Mouse (Mus musculus): ENCODE measurements around the gene Klhl3. TPM values are rescaled to one million over a fixed set of nuclear protein-coding genes. Genes with fewer than 3 reads are reported as not detected.
A peak's percentile ranks its signal among the peaks of the same experiment; 100 is the strongest.
"Not testable (repeated sequence)": the region's sequence is repeated elsewhere in the genome, so short reads cannot be mapped to it uniquely, and the experiment has no call there.

Klhl3 gene
- polyA plus RNA-seq (2012; ENCODE audit: insufficient read depth, insufficient read length, missing spikeins) = 0.20 and 0.46 TPM in 2 replicates

DNA sequence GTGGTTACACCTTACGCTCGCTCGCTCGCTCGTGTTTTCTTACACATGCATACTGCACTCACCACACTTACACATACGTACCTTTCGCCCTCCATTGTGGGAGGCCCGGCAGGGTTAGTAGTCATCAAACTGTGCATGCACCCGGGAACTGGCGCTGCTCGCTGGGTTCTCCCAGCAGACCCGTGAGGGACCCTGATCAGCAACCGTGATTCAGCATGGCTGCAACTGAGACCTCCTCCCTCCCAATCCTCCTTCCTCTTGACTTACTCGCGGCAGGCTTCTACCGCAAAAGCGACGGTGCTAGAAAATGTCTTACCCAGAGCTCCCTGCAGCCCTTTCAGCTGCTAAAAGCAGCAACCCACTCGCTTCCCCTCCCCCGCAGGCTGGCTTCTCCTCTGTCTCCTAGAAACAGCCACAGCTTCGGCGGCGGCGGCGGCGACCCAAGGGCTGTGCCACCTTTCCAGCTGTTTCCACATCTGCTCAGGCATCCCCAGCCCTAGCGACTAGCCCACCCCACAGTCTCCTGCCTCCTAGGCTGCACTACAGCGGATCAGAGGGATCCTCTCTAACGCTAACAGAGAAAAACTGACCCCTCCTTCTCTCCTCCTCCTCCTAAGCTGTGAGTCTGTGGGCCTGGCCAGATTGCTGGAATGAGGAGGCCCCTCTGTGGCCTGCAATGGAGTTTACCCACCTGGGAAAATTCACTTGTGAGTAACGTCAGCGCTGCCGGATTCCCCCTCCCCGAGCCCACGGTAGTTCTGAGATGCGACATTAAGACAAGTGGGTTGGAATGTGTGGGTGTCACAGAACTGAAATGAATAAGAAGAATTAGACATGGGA lies at the start of gene Klhl3:
Gene Klhl3, minus strand, starts transcription at position 532 of the 840 bp plus-strand sequence.
- Histone ChIP-seq H3K4me1 (ENCODE audit: control insufficient read depth, insufficient read depth, insufficient read length, low read length) (peaks cover 6% of the 10 kb centered on the region; the same call in 1 of the 2 replicates), H3K4me3 (ENCODE audit: insufficient read depth, low read depth, low read length) (peak within 1 kb of the TSS; percentile 58), H3K27ac (replicated peaks; ENCODE audit: low read depth, low read length) (no peak within 1 kb of the TSS)

DNA sequence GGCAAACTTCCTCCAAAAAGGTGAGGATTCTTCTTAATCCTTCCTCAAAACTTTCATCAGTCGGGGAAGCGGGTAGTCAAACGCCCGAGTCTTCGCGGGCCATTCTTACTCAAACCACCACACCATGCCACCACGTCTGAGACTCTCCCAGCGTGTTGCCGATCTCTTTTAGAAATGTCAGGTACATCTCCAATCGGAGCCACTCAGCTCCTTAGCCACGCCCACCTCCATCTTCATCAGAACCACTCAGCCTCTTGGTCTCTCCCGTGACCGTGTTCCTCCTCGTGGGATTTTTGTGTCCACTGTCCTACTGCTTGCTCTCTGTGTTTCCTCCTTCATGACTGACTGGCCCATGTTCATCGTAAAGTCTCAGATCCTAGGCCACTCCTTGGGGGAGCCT lies 47.4 kb upstream of the Klhl3 start:
- no peak overlapping the region for H3K4me3 ChIP-seq (ENCODE audit: insufficient read depth, low read depth, low read length)
- H3K27ac ChIP-seq (replicated peaks; ENCODE audit: low read depth, low read length) = no peak overlapping the region
- H3K4me1 ChIP-seq (ENCODE audit: control insufficient read depth, insufficient read depth, insufficient read length, low read length) = peaks cover 3% of the 10 kb centered on the region; the same call in 1 of the 2 replicates

DNA sequence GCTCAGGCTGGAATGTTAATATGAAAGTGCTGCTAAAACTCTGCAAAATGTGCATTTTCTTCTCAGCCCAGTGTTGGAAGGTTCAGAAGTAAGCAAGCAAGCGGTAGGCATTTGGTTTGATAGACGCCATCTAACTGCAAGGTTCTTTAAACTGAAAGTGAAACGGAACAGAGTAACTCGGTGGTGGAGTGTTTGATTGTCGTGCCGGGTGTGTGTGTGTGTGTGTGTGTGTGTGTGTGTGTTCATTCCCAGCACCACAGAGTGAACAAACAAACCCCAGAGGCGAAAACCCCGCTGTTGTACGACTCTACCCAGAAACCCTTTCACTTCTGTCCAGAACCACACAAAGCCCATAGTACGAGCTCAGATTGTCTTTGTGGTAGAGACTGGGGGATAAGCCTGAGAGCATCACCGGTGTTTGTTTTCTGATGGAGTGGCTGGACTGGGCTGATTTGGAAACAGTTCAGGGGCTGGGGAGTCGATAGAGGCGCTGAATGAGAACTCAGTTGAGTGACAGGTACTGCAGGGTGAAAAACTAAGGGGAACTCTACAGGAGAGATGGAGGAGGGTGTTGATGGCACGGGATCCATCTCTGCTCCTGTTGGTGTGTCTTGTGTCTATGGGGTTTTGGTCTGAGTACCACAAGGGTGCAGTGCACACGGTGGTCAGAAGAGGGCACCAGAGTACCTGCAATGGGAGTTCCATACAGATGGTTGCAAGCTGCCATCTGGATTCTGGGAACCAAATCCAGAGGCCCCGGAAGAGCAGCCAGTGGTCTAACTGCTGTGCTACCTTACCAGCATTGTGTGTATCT lies 44.9 kb upstream of the Klhl3 start:
- Histone ChIP-seq H3K27ac (replicated peaks; ENCODE audit: low read depth, low read length) (peak overlapping the region; percentile 54), H3K4me1 (ENCODE audit: control insufficient read depth, insufficient read depth, insufficient read length, low read length) (peaks cover 3% of the 10 kb centered on the region; the same call in 1 of the 2 replicates), H3K4me3 (ENCODE audit: insufficient read depth, low read depth, low read length) (peak overlapping the region; percentile 91)

DNA sequence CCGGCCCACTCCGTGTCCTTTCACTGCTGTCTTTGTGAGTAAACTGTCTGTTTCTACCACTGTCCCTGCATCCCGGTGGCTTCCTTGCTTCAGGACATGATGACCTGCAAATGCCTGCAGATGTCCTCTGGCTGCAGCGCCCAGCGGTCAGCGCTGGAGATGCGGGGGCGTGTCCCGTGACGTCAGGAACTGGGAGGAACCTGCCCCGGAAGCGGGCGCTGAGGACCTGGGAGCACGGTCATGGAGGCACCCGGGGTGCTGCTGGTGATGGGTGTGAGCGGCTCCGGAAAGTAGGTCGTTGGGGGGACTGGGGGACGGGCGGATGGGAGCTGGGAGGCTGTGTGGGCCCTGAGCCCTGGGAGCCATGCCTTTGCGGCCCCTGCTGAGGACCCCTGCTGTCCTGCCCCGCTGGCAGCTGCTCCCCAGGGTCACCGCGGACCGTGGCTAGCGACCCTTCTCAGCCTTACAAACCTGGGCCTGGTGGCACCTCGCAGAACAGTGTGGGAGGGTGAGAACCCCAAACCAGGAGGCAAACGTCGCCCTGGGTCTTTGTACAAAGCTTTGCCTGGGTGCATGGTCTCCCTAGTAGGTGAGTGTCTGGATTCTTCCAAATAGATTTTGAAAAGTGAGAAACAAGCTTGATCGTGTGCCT lies 44.2 kb upstream of the Klhl3 start, which contains the start of gene Idnk:
Gene Idnk, plus strand, starts transcription at position 203 of the 652 bp plus-strand sequence.
- H3K27ac ChIP-seq (replicated peaks; ENCODE audit: low read depth, low read length) = peak within 1 kb of the TSS; percentile 54
- peaks cover 3% of the 10 kb centered on the region; the same call in 1 of the 2 replicates for H3K4me1 ChIP-seq (ENCODE audit: control insufficient read depth, insufficient read depth, insufficient read length, low read length)
- H3K4me3 ChIP-seq (ENCODE audit: insufficient read depth, low read depth, low read length) = peak within 1 kb of the TSS; percentile 91

DNA sequence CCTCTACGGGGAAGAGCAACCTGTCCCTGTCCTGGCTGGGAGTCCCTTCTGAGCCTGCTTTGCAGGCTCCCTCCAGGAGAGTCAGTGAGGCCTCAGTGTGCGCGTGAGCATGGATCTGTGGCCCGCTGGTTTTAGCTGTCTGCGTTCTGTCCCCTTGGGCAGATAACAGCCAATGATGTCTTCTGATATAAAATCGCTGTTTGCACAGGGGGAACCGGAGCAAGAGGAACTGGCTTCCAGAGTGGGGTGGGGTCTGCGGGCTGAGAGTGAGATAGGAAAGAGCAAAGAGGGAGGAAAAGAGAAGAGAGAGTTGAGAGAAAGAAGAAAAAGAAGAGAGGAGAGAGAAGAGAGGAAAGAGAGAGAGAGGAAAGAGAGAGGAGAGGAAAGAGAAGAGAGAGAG lies 43.6 kb upstream of the Klhl3 start:
- peaks cover 3% of the 10 kb centered on the region; the same call in 1 of the 2 replicates for H3K4me1 ChIP-seq (ENCODE audit: control insufficient read depth, insufficient read depth, insufficient read length, low read length)
- H3K27ac ChIP-seq (replicated peaks; ENCODE audit: low read depth, low read length) = no peak overlapping the region
- peak overlapping the region; percentile 91; the same call in 1 of the 2 replicates for H3K4me3 ChIP-seq (ENCODE audit: insufficient read depth, low read depth, low read length)

DNA sequence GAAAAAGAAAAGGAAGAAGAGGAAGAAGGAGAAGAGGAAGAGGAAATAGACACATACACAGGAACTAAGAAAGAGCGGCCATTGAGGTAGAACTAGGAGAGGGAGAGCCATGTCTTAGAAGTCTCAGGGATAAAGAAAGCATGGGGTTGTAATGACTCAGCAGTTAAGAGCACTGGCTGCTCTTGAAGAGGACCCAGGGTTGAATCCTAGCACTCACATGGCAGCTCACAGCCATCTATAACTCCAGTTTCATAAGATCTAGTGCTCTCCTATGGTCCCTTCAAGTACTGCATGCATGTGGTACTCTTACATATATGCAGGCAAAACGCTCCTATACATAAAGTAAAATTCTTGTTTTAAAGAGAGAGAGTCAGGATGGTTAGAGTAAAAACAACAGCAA lies 42.6 kb upstream of the Klhl3 start:
- Histone ChIP-seq H3K4me3 (ENCODE audit: insufficient read depth, low read depth, low read length) (no peak overlapping the region), H3K4me1 (ENCODE audit: control insufficient read depth, insufficient read depth, insufficient read length, low read length) (peaks cover 3% of the 10 kb centered on the region; the same call in 1 of the 2 replicates), H3K27ac (replicated peaks; ENCODE audit: low read depth, low read length) (no peak overlapping the region)

DNA sequence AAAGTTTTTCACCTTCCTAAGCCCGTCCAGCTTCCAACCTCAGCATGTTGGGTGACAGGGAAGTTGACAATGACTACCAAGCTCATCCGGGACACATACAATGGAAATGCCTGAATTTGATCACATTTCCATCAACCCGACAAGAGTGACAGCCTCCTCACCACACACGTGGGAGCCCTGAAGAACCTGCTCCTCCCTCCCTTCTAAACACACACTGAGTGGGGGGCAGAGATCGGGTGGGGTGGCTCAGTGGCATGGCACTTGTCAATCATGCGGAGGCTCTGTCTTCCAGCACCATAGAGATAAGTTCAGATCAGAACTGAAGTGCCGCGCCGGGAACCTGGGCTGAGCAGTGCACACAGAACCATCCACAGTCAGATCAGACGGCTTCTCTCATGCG lies 37.0 kb upstream of the Klhl3 start:
- Histone ChIP-seq H3K4me3 (ENCODE audit: insufficient read depth, low read depth, low read length) (no peak overlapping the region), H3K4me1 (ENCODE audit: control insufficient read depth, insufficient read depth, insufficient read length, low read length) (no peaks in the 10 kb centered on the region), H3K27ac (replicated peaks; ENCODE audit: low read depth, low read length) (no peak overlapping the region)

DNA sequence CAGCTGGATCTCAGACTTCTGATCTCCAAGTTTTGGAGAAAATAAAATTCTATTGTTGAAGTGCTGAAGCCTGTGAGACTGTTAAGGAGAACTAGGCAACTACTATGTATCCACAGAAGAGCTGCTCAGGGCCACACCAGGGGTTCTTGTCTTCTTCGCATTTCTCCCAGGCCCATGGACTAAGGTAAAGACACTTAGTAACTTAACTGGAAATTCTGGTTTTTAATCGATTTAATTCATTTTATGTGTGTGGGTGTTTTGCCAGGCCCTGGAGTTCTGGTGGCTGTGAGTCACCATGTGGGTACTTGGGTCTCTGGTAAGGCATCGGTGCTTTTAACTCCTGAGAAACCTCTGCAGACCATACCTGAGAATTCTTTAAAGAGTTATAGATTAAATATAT lies 36.2 kb upstream of the Klhl3 start:
- H3K4me3 ChIP-seq (ENCODE audit: insufficient read depth, low read depth, low read length) = no peak overlapping the region
- no peaks in the 10 kb centered on the region for H3K4me1 ChIP-seq (ENCODE audit: control insufficient read depth, insufficient read depth, insufficient read length, low read length)
- no peak overlapping the region for H3K27ac ChIP-seq (replicated peaks; ENCODE audit: low read depth, low read length)

DNA sequence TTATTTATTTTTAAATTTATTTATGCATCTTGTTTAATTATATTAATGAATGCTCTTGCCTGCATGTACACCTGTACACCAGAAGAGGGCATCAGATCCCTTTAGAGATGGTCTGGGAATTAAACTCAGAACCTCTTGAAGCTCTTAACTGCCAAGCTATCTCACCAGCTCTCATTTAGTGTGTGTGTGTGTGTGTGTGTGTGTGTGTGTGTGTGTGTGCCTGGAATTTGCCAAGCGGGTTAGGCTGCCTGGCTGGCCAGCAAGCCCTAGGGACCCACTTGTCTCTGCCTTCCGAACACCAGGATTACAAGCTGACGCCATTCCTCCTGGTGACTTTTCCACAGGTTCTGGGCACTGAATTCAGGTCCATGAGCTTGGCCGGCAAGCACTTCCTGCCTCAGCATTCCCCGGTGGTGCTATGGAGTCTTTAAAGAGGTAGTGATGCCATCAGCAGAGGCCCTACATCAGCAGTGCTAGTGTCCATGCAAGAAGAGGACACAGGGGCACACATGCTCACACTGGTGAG lies 35.7 kb upstream of the Klhl3 start:
- Histone ChIP-seq H3K4me3 (ENCODE audit: insufficient read depth, low read depth, low read length) (no peak overlapping the region), H3K27ac (replicated peaks; ENCODE audit: low read depth, low read length) (no peak overlapping the region), H3K4me1 (ENCODE audit: control insufficient read depth, insufficient read depth, insufficient read length, low read length) (no peaks in the 10 kb centered on the region)

DNA sequence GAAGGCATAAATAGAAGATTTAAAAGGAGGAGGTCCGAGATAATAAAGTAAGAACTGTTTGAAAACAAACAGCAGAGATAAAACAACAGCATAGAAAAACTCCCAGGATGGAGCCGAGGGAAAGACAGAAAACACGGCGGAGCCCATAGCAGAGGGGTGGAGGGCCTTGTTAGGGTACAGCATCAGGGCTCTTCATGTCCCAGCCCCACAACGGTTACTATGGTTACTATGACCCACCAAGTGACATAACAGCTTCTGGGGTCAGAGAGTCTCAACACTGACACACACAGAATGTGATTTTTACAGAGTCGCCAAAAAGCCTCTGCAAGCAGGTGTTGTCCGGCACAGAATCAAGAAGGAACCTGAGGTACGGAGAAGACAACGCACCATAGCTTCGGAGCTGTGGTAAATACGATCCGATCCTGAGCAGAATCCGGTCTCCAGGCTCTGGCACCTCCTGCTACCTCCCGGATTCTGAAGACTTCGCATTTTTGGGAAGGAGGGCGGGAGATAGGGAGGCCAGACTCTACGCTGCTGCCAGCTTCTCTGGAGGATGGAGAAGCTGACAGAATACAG lies 35.0 kb upstream of the Klhl3 start:
- no peaks in the 10 kb centered on the region for H3K4me1 ChIP-seq (ENCODE audit: control insufficient read depth, insufficient read depth, insufficient read length, low read length)
- H3K27ac ChIP-seq (replicated peaks; ENCODE audit: low read depth, low read length) = no peak overlapping the region
- H3K4me3 ChIP-seq (ENCODE audit: insufficient read depth, low read depth, low read length) = peak overlapping the region; percentile 45

DNA sequence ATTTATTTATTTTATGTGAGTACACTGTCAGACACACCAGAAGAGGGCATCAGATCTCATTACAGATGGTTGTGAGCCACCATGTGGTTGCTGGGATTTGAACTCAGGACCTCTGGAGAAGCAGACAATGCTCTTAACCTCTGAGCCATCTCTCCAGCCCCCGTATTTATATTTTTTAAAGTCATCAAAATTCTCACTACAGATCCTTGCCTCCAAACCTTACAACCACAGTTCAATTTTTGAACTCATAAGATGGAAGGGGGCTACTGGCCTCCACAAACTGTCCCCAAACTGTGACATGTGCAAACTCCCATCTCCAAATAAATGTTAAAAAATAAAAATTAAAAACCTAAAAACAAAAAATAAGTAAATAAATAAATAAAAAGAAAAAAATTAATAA lies 34.4 kb upstream of the Klhl3 start:
- Histone ChIP-seq H3K4me3 (ENCODE audit: insufficient read depth, low read depth, low read length) (no peak overlapping the region), H3K27ac (replicated peaks; ENCODE audit: low read depth, low read length) (no peak overlapping the region), H3K4me1 (ENCODE audit: control insufficient read depth, insufficient read depth, insufficient read length, low read length) (no peaks in the 10 kb centered on the region)

DNA sequence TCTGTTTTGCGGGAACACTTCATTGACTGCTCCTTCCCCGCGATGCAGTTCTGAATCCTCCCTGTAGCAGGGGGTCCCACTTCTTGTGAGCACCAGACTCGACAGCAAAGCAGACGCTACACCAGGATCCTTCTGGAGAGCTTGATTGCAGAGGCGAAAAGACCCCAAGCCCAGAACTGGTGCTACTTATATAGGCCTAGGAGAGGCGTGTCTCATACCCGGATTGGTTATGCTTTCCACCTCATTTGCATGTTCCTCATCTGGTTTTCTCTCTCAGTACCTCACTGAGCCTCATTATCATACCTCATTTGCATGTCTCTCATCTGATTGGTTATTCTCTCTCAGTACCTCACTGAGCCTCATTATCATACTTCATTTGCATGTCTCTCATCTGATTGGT lies 33.2 kb upstream of the Klhl3 start:
- not testable (repeated sequence) for H3K27ac ChIP-seq (replicated peaks; ENCODE audit: low read depth, low read length); H3K4me1 ChIP-seq (ENCODE audit: control insufficient read depth, insufficient read depth, insufficient read length, low read length); H3K4me3 ChIP-seq (ENCODE audit: insufficient read depth, low read depth, low read length)

DNA sequence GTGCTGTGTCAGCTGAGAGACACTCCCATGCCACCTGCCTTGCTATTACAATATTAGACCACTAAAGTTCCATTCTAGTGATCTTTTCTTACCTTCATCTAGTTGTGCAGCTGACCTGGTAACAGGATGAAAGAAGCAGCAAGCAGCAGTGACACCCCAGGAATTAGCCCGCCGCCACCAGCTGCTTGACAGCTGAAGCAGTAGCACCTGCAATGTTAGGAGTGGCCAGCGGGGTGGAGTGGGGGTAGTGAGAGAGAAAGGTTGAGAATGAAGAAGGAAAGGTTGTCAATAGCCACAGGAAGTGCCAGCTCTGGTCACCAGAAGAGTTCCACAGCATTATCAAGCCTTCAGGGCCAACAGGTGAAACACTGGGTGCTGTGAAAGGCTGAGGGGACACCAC lies 18.3 kb upstream of the Klhl3 start:
- Histone ChIP-seq H3K27ac (replicated peaks; ENCODE audit: low read depth, low read length) (no peak overlapping the region), H3K4me3 (ENCODE audit: insufficient read depth, low read depth, low read length) (no peak overlapping the region), H3K4me1 (ENCODE audit: control insufficient read depth, insufficient read depth, insufficient read length, low read length) (no peaks in the 10 kb centered on the region)

DNA sequence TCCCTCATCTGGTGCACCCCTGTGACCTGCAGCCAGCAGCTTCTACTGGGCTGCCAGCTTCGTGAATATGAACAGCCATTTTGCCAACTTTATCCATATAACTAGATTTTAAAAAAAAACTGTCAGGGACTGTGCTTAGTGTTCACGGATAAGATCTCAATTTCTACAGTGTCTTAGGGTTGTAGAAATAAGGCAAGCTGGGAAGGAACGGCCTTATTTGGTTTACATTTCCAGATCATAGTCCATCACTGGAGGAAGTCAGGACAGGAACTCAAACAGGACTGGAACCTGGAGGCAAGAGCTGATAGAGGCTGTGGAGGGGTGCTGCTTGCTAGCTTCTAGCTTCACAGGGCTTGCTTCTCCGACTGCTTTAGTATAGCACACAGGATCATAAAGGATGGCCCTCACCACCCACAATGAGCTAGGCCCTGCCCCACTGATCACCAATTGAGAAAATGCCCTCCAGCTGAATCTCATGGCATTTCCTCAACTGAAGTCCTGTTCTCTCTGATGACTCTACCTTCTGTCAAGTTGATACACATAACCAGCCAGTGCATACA lies 16.4 kb upstream of the Klhl3 start:
- Histone ChIP-seq H3K4me1 (ENCODE audit: control insufficient read depth, insufficient read depth, insufficient read length, low read length) (peaks cover 2% of the 10 kb centered on the region; the same call in 1 of the 2 replicates), H3K27ac (replicated peaks; ENCODE audit: low read depth, low read length) (peak overlapping the region; percentile 97), H3K4me3 (ENCODE audit: insufficient read depth, low read depth, low read length) (peak overlapping the region; percentile 90)

Data from brown adipose tissue, adult 24 weeks (tissue).